Comparison of ENCODE assay signal across 15 mouse cellular contexts in the genomic region with DNA sequence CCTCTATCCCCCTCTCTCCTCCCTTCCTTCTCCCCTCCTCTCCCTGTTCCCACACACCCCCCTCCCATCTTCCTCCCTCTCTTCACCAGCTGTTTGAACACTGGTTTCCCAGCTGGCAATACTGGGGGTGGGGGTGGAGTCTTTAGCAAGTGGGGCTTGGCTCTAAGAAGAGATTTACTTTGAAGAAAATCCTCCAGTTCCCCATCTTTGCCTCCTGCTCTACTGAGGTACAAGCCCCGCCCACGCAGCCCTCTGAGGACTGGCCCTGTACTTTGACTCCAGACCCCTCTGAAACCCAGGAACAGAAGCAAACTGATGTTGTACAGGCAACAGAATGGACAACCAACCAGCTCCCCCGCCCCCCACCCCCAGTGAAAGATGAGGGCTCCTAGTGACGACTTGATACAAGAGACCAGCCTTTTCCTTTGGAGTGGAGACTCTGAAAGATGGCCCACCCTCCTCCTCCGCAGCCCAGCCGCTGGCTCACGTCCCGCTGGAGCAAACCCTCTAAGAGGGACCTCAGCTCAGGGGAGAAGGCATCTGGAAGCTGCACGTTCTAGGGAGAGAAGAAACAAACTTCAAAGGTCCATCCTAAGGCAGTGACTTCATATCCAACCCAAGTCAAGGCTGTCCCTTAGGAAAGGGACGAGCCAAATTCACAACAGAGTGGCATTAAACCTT. TPM values are rescaled to one million over a fixed set of nuclear protein-coding genes. Genes with fewer than 3 reads are reported as not detected.
DNase-seq lines count a peak whose midpoint lies in the region; ATAC-seq lines count a peak whose summit lies in the region.
"Had no signal": no experiment of that assay in that cellular context is flagged by ENCODE, and none has a peak within 500 bp of the region (broad histone marks: within the 10 kb centered on the region; RNA-seq: fewer than 3 reads in every experiment).

No protein-coding gene starts in this region.

- H3K36me3 ChIP-seq in forebrain, embryonic 10.5 days (replicated peaks): no peaks in the 10 kb centered on the region
- H3K36me3 ChIP-seq in forebrain, embryonic 16.5 days (ENCODE audit: control insufficient read depth, insufficient read depth): no peaks in the 10 kb centered on the region
- H3K36me3 ChIP-seq: forebrain, embryonic 15.5 days; liver, embryonic 13.5 days; midbrain, embryonic 12.5 days had no signal

- no peak overlapping the region for H3K4me3 ChIP-seq in forebrain, embryonic 10.5 days
- H3K4me3 ChIP-seq in forebrain, embryonic 16.5 days (replicated peaks; ENCODE audit: low read length): no peak overlapping the region
- H3K4me3 ChIP-seq: forebrain, embryonic 15.5 days; liver, embryonic 13.5 days; midbrain, embryonic 12.5 days had no signal

- 58% methylated on average over 10 of the region's 10 CpGs for WGBS in forebrain, embryonic 10.5 days
- 44% methylated on average over 10 of the region's 10 CpGs for WGBS in forebrain, embryonic 16.5 days

- H3K27ac ChIP-seq in forebrain, embryonic 10.5 days: peak overlapping the region; percentile 31; the same call in 1 of the 2 replicates
- H3K27ac ChIP-seq in forebrain, embryonic 16.5 days (ENCODE audit: low read length): no peak overlapping the region
- H3K27ac ChIP-seq: liver, embryonic 13.5 days; midbrain, embryonic 12.5 days had no signal

- H3K9me3 ChIP-seq in forebrain, embryonic 10.5 days: no peaks in the 10 kb centered on the region
- H3K9me3 ChIP-seq in forebrain, embryonic 16.5 days (ENCODE audit: control insufficient read depth, low read length): no peaks in the 10 kb centered on the region
- H3K9me3 ChIP-seq: forebrain, embryonic 15.5 days; liver, embryonic 13.5 days; midbrain, embryonic 12.5 days had no signal

- H3K4me2 ChIP-seq in forebrain, embryonic 16.5 days (ENCODE audit: low read length): no peak overlapping the region
- H3K4me2 ChIP-seq: forebrain, embryonic 15.5 days; liver, embryonic 13.5 days; midbrain, embryonic 12.5 days had no signal

- H3K4me1 ChIP-seq in forebrain, embryonic 10.5 days: peaks cover 13% of the 10 kb centered on the region
- H3K4me1 ChIP-seq in forebrain, embryonic 16.5 days (replicated peaks; ENCODE audit: control insufficient read depth, insufficient read depth, low read length): peaks cover 5% of the 10 kb centered on the region; the same call in 1 of the 2 replicates

- no peak for ATAC-seq in forebrain, embryonic 16.5 days
- ATAC-seq: forebrain, embryonic 15.5 days had no signal

- H3K9ac ChIP-seq in forebrain, embryonic 16.5 days (replicated peaks; ENCODE audit: low read depth, low read length): no peak overlapping the region
- H3K9ac ChIP-seq: forebrain, embryonic 15.5 days; liver, embryonic 13.5 days; midbrain, embryonic 12.5 days had no signal

- no peak for DNase-seq in forebrain, embryonic 10.5 days (ENCODE audit: extremely low spot score, low spot score)
- DNase-seq in kidney, postnatal 4 days: peak; percentile 49 to 69
- no peak for DNase-seq in kidney, adult 11 months
- DNase-seq in thymus, postnatal 4 days: peak; percentile 20
- DNase-seq in thymus, adult 18-20 months: no peak
- no peak for DNase-seq in frontal cortex, postnatal 25 days (ENCODE audit: low spot score in 2 of 2)
- no peak for DNase-seq in frontal cortex, adult 2 months (ENCODE audit: extremely low spot score in 1 of 2, low spot score in 1 of 2)
- DNase-seq: adrenal gland, postnatal 36 days; cerebellum, adult 18-20 months; heart, postnatal 36 days; liver, embryonic 13.5 days; retina, postnatal 1 day had no signal

- H3K27me3 ChIP-seq in forebrain, embryonic 10.5 days (ENCODE audit: poor library complexity, severe bottlenecking): no peaks in the 10 kb centered on the region
- no peaks in the 10 kb centered on the region for H3K27me3 ChIP-seq in forebrain, embryonic 16.5 days (replicated peaks; ENCODE audit: control insufficient read depth, insufficient read depth, low read length)
- H3K27me3 ChIP-seq: forebrain, embryonic 15.5 days; liver, embryonic 13.5 days; midbrain, embryonic 12.5 days had no signal

RNA-seq across cellular contexts. Expression of gene Myo18b, which starts 32.2 kb away (rescaled TPM):
- polyA plus RNA-seq in forebrain, embryonic 10.5 days (2016; fragmentation: Nextera tagmentation; extraction: Ambion mirVana): 0.10 and 0.27 TPM in 2 replicates
- 0.76 and 1.1 TPM in 2 replicates for polyA plus RNA-seq in forebrain, embryonic 16.5 days (2015; fragmentation: Nextera tagmentation; extraction: Ambion mirVana)
- 2.0 TPM in 2 replicates for polyA plus RNA-seq in frontal cortex, adult 2 months (2012; rRNA removed)

Comparison
In these comparisons a context has a peak if more than half of its experiments do, and no peak if none do; other contexts are left out.
1. DNase-seq: peak in kidney, postnatal 4 days (2 of 2) and thymus, postnatal 4 days (single experiment); none in forebrain, embryonic 10.5 days (single experiment), kidney, adult 11 months (single experiment), thymus, adult 18-20 months (0 of 2), frontal cortex, postnatal 25 days (0 of 2) and frontal cortex, adult 2 months (0 of 2).